Mouse (Mus musculus) lung, postnatal 0 days (tissue): ENCODE measurements around the gene Nup107. TPM values are rescaled to one million over a fixed set of nuclear protein-coding genes. Genes with fewer than 3 reads are reported as not detected.
"Not testable (repeated sequence)": the region's sequence is repeated elsewhere in the genome, so short reads cannot be mapped to it uniquely, and the experiment has no call there.

Experiments
- ATAC-seq: fragments of 200-750 bp; cut with Nextera tagmentation; 2 replicates; pipeline ENCODE4 v1.8.0; 2017; ENCODE audit warnings: moderate library complexity
- DNase-seq: peaks from one replicate; pipeline ENCODE4 v3.0.0-alpha.2; 2016; ENCODE audit warnings: low spot score
- H3K27ac ChIP-seq: fragments of 300-500 bp; sonication (generic); 2 replicates; pipeline ENCODE4 v1.5.1; 2014; ENCODE audit warnings: antibody characterized with exemption, mild to moderate bottlenecking, low read length, mixed read lengths
- H3K27me3 ChIP-seq: fragments of 300-500 bp; sonication (generic); replicated peaks from 2 replicates; pipeline ENCODE4 v1.6.1; 2014; ENCODE audit warnings: low read length, mixed read lengths; ENCODE audit not compliant: insufficient read depth
- H3K36me3 ChIP-seq: fragments of 300-500 bp; sonication (generic); 2 replicates; pipeline ENCODE4 v1.6.1; 2014; ENCODE audit warnings: low read length, mixed read lengths; ENCODE audit not compliant: insufficient read depth
- H3K4me1 ChIP-seq: fragments of 300-500 bp; sonication (generic); 2 replicates; pipeline ENCODE4 v1.6.1; 2014; ENCODE audit warnings: antibody characterized with exemption, low read depth, low read length, mixed read lengths; ENCODE audit not compliant: insufficient read depth
- H3K4me2 ChIP-seq: fragments of 300-500 bp; sonication (generic); replicated peaks from 2 replicates; pipeline ENCODE4 v1.6.1; 2014; ENCODE audit warnings: low read depth, mild to moderate bottlenecking, low read length, moderate library complexity, mixed read lengths
- H3K4me3 ChIP-seq: fragments of 300-500 bp; sonication (generic); 2 replicates; pipeline ENCODE4 v1.5.1; 2014; ENCODE audit warnings: low read depth, low read length
- H3K9ac ChIP-seq: fragments of 300-500 bp; sonication (generic); replicated peaks from 2 replicates; pipeline ENCODE4 v1.6.1; 2014; ENCODE audit warnings: low read depth, mild to moderate bottlenecking
- H3K9me3 ChIP-seq: fragments of 300-500 bp; sonication (generic); 2 replicates; pipeline ENCODE4 v1.6.1; 2016; ENCODE audit warnings: low read length, mixed read lengths
- CTCF ChIP-seq: IDR thresholded peaks from 2 replicates; pipeline ENCODE4 v1.5.1; 2016; ENCODE audit warnings: antibody characterized with exemption, mild to moderate bottlenecking
- EP300 ChIP-seq: IDR thresholded peaks from 2 replicates; pipeline ENCODE4 v1.6.1; 2016; ENCODE audit warnings: antibody characterized with exemption, mild to moderate bottlenecking, control low read depth
- WGBS: fragments of 180-500 bp; shearing (Covaris S2); extraction: QIAGEN DNeasy Blood & Tissue Kit; methylation state at CpG from one replicate; pipeline ENCODE4 v1.1.7; 2014; 5-methylcytosine and 5-hydroxymethylcytosine counted together
- polyA plus RNA-seq: library from polyadenylated mRNA; unstranded; fragments of >200 nt; fragmentation: Nextera tagmentation; extraction: Ambion mirVana; gene quantifications from 2 replicates; pipeline ENCODE4 v1.2.1, GENCODE M21; 2015

Gene Nup107
- polyA plus RNA-seq, 1 experiment from 2014 or later, result 15.2 TPM

DNA sequence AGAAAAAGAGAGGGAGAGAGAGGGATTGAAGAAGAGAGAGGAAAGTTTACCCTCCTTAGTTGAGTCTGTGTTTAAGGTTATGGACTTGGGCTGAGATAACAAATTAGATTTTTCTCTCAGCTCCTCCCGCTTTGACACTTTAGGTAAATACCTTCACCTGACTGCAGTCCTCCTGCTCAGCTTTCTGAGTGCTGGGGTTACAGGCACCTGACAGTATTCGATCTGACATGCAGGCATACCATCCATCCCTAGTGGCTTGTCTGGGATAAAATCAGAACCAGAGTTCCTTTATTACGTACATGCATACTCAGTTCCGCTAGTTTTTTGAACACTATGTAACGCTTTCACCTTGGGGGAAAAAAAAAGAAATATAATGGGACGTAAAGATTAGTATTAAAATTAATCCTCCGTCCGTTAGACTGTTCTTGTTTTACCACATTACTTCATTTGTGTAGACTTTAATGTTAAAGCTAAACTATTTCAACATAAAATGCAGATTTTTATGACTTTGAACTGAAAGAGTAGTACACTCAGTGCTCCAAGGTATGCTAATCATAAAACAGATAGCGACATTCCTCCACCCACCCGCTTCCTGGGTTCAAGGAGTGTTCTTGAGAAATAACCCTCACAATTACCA is 43.3 kb downstream of the Nup107 start:
- no peaks in the 10 kb centered on the region for H3K9me3 ChIP-seq
- no peak for TF ChIP-seq EP300
- no peak for TF ChIP-seq CTCF
- 96% methylated on average over 10 of the region's 10 CpGs for WGBS
- DNase-seq, result no peak
- no peaks in the 10 kb centered on the region for H3K27me3 ChIP-seq
- H3K36me3 ChIP-seq, result peaks cover 10% of the 10 kb centered on the region; the same call in 1 of the 2 replicates
- ATAC-seq, result no peak
- H3K4me2 ChIP-seq, result no peak overlapping the region
- H3K4me1 ChIP-seq, result no peaks in the 10 kb centered on the region
- no peak overlapping the region for H3K27ac ChIP-seq
- H3K4me3 ChIP-seq, result no peak overlapping the region
- H3K9ac ChIP-seq, result no peak overlapping the region

DNA sequence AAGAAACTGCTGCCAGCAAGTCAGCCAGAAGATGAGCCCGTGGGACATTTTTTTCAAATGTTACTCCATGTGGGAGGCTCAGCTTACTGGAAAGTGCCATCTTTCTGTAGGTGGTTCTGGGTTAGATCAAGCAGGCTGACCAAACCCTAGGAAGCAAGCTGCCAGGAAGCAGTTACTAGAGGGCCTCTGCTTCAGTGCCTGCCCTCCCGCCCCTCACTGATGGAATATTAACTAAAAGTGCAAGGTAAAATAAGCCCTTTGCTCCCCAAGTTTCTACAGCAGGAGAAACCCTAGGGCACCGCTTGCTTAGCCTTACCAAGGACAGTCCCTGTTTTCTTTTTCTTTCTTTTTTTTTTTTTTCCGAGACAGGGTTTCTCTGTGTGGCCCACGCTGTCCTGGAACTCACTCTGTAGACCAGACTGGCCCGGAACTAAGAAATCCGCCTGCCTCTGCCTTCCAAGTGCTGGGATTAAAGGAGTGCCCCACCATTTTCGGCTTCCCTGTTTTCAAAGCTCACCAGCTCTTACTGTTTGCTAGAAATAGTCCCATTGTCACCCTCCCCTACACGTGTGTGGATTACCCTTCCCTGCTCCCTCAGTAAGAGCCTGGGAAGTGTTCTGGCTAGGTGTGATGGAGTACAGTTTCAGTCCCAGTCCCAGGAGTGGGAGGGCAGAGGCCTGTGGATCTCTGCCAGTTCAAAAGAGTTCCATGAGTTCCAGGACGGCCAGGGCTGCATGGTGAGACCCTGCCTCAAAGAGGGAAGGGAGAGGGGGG is 44.0 kb downstream of the Nup107 start:
- DNase-seq (no peak), ATAC-seq (no peak)
- WGBS, result 90% methylated on average over 10 of the region's 10 CpGs
- no peaks in the 10 kb centered on the region for H3K27me3 ChIP-seq
- TF ChIP-seq EP300 (no peak), CTCF (no peak)
- H3K4me1 ChIP-seq, result no peaks in the 10 kb centered on the region
- no peak overlapping the region for H3K9ac ChIP-seq
- peaks cover 10% of the 10 kb centered on the region; the same call in 1 of the 2 replicates for H3K36me3 ChIP-seq
- no peak overlapping the region for H3K27ac ChIP-seq
- no peak overlapping the region for H3K4me3 ChIP-seq
- no peak overlapping the region for H3K4me2 ChIP-seq
- no peaks in the 10 kb centered on the region for H3K9me3 ChIP-seq

DNA sequence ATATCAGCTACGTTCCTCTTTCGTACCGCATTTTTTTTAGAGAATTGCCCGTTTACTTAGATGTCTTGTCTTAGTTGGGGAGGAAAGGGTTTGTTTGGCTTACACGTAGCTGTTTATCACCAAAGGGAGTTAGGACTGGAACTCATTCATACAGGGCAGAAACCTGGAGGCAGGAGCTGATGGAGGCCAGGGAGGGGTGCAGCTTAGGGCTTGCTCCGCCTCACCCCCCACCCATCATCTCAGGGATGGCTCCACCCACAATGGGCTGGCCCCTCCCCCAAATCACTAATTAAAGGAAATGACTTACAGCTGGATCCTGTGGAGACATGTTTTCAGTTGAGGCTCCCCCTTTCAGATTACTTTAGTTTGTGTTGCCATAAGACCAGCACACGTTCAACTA is 44.8 kb downstream of the Nup107 start:
- no peak for ATAC-seq
- TF ChIP-seq EP300, result no peak
- no peak for TF ChIP-seq CTCF
- Histone ChIP-seq H3K27me3 (no peaks in the 10 kb centered on the region), H3K4me1 (no peaks in the 10 kb centered on the region), H3K4me2 (no peak overlapping the region), H3K9ac (no peak overlapping the region), H3K36me3 (peaks cover 10% of the 10 kb centered on the region; the same call in 1 of the 2 replicates), H3K9me3 (no peaks in the 10 kb centered on the region), H3K4me3 (no peak overlapping the region), H3K27ac (no peak overlapping the region)
- no peak for DNase-seq
- WGBS, result 89% methylated on average over 7 of the region's 7 CpGs

DNA sequence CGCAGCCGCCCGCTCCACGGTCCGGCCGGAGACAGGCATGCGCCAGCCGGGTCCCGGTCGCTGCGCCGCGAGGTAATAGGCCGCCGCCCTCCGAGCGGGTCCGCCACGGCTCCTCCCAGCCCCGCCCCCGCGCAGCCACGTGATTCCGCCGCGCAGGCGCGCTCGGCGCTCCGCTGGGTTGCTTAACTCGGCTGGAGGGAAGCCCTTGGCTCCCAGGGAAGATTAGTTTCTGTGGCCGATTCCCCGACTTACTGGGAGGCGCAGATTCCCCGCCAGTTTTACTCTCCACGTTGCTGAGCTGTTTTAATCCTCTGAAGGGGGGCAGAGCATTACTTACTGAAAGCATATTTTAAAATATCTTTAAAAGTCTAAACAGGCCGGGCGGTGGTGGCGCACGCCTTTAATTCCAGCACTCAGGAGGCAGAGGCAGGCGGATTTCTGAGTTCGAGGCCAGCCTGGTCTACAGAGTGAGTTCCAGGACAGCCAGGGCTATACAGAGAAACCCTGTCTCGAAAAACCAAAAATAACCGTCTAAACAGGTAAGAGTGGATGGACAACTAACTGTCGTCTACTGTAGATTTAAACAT is 46.1 kb downstream of the Nup107 start, which contains the start of gene Slc35e3:
TSS of gene Slc35e3 (minus strand) at position 69 of the 587 bp plus-strand sequence.
- TF ChIP-seq EP300, result no peak
- no peak for TF ChIP-seq CTCF
- H3K4me3 ChIP-seq, result peak within 1 kb of the TSS; percentile 44
- DNase-seq (peak; percentile 97), ATAC-seq (peak; percentile 98)
- H3K27me3 ChIP-seq, result no peaks in the 10 kb centered on the region
- WGBS, result 13% methylated on average over 39 of the region's 46 CpGs
- H3K9ac ChIP-seq, result peak within 1 kb of the TSS; percentile 34
- H3K36me3 ChIP-seq, result peaks cover 6% of the 10 kb centered on the region; the same call in 1 of the 2 replicates
- H3K9me3 ChIP-seq, result no peaks in the 10 kb centered on the region
- no peak within 1 kb of the TSS; the same call in 1 of the 2 replicates for H3K27ac ChIP-seq
- no peaks in the 10 kb centered on the region for H3K4me1 ChIP-seq
- peak within 1 kb of the TSS; percentile 69 for H3K4me2 ChIP-seq

DNA sequence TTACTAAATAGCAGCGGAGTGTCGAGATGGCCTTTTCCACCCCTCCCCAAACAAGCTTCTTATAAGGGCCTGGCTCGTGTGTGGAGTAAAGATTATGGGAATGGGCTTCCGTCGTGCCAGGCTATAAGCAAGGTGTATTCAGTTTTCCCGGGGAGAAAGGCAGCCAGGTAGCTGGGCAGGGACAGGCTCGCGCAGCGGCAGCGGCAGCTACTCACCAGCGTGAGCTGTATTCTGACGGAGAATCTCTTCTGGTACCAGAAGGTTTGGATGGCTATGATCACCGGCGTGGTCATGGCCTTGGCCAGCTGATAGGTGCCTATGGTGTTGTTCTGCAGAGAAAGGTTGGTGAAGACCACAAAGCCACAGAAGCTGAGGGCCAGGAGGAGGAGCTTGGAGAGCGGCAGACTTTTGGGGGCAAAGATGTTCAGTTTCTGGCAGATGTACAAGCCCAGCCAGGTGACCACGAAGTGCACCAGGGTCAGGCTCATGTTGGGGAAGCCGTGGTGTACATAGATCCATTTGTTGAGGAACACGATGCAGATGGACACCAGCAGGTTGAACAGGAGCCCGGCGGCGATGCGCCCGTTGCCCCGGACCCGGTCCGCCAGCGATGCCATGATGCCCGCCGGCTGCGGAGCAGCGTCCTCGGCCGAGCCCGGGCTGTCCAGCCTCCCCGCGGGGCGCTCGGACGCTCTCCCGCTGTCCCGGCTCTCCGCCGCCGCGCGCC is 46.8 kb downstream of the Nup107 start:
- peak overlapping the region; percentile 69 for H3K4me2 ChIP-seq
- not testable (repeated sequence) for DNase-seq, H3K36me3 ChIP-seq, H3K27me3 ChIP-seq, H3K4me1 ChIP-seq, H3K9me3 ChIP-seq, H3K27ac ChIP-seq
- peak; percentile 10 for ATAC-seq
- H3K4me3 ChIP-seq, result peak overlapping the region; percentile 44
- WGBS, result 2% methylated on average over 16 of the region's 46 CpGs
- peak overlapping the region; percentile 34 for H3K9ac ChIP-seq

DNA sequence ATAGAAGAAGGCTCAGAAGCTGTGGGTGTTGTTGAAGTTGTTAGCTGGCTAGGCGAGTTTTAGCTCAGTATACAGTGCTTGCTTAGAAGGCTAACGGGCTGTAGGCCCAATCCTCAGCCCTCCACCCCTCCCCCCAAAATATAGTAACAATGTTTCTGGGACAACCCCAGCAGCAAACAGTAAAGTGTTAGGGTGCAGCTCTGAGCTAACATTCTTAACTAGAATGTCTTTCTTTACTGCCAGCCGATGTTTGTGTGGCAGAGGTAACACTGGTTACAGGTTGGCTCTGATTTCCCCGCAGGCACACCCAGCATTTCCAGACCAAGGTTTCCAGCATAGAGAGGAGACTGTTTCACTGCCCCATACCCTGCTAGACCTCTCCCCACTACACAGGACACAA is 48.6 kb downstream of the Nup107 start:
- Histone ChIP-seq H3K4me1 (no peaks in the 10 kb centered on the region), H3K9me3 (no peaks in the 10 kb centered on the region), H3K27ac (peak overlapping the region; percentile 2), H3K36me3 (no peaks in the 10 kb centered on the region), H3K4me2 (peak overlapping the region; percentile 69; the same call in 1 of the 2 replicates), H3K9ac (0 out of 2 replicates have a peak overlapping the region, but pooled peaks have one; percentile 9), H3K27me3 (no peaks in the 10 kb centered on the region), H3K4me3 (no peak overlapping the region)
- DNase-seq (peak; percentile 30), ATAC-seq (peak; percentile 30)
- TF ChIP-seq CTCF, result no peak
- 56% methylated on average over 4 of the region's 4 CpGs for WGBS
